Mouse (Mus musculus) stomach, postnatal 0 days (tissue): Measurements from ENCODE around the gene Mettl23.

Experiments
- CTCF ChIP-seq: IDR thresholded peaks from 2 replicates; pipeline ENCODE4 v1.5.1; 2016; ENCODE audit warnings: antibody characterized with exemption, low read depth, mild to moderate bottlenecking, moderate library complexity
- EP300 ChIP-seq: optimal IDR thresholded peaks from 2 replicates; pipeline ENCODE3; 2016; ENCODE audit warnings: antibody characterized with exemption

GRCm38 (mm10) chr11:116810983-116811901 is 31.8 kb upstream of the Mettl23 start:
- TF ChIP-seq CTCF: peak; percentile 23; the same call in 1 of the 2 replicates
- TF ChIP-seq EP300: no peak
